Mouse (Mus musculus) liver, postnatal 0 days (tissue): ENCODE data around the gene Med31. TPM values are rescaled to one million over a fixed set of nuclear protein-coding genes. Genes with fewer than 3 reads are reported as not detected.
A peak's percentile ranks its signal among the peaks of the same experiment; 100 is the strongest.

Experiments used
- ATAC-seq: fragments of 200-750 bp; cut with Nextera tagmentation; 2 replicates; pipeline ENCODE4 v1.8.0; 2017; ENCODE audit warnings: mild to moderate bottlenecking, moderate library complexity
- DNase-seq: peaks from one replicate; pipeline ENCODE4 v3.0.0-alpha.2; 2016
- H3K27ac ChIP-seq: fragments of 300-500 bp; sonication (generic); 2 replicates; pipeline ENCODE4 v1.5.1; 2014; ENCODE audit warnings: antibody characterized with exemption, moderate library complexity, mild to moderate bottlenecking, low read depth
- H3K27me3 ChIP-seq: fragments of 300-500 bp; sonication (generic); 2 replicates; pipeline ENCODE4 v1.6.1; 2014; ENCODE audit warnings: low read length, control low read depth, mixed read lengths; ENCODE audit not compliant: insufficient read depth
- H3K36me3 ChIP-seq: fragments of 300-500 bp; sonication (generic); replicated peaks from 2 replicates; pipeline ENCODE4 v1.6.1; 2014; ENCODE audit warnings: mild to moderate bottlenecking, control low read depth, low read length, moderate library complexity, mixed read lengths; ENCODE audit not compliant: insufficient read depth
- H3K4me1 ChIP-seq: fragments of 300-500 bp; sonication (generic); 2 replicates; pipeline ENCODE4 v1.6.1; 2014; ENCODE audit warnings: antibody characterized with exemption, mild to moderate bottlenecking, control low read depth; ENCODE audit not compliant: insufficient read depth
- H3K4me2 ChIP-seq: fragments of 300-500 bp; sonication (generic); 2 replicates; pipeline ENCODE4 v1.6.1; 2014; ENCODE audit warnings: low read depth, mild to moderate bottlenecking, low read length, moderate library complexity, mixed read lengths
- H3K4me3 ChIP-seq: fragments of 300-500 bp; sonication (generic); 2 replicates; pipeline ENCODE4 v1.5.1; 2014; ENCODE audit warnings: low read depth, low read length
- H3K9ac ChIP-seq: fragments of 300-500 bp; sonication (generic); replicated peaks from 2 replicates; pipeline ENCODE4 v1.6.1; 2014; ENCODE audit warnings: mild to moderate bottlenecking, moderate library complexity
- H3K9me3 ChIP-seq: fragments of 300-500 bp; sonication (generic); 2 replicates; pipeline ENCODE4 v1.6.1; 2016; ENCODE audit warnings: mild to moderate bottlenecking, control low read depth, low read length, mixed read lengths
- CTCF ChIP-seq: sonication (generic); IDR thresholded peaks from 2 replicates; pipeline ENCODE4 v1.5.1; 2016; ENCODE audit warnings: antibody characterized with exemption, low read depth
- EP300 ChIP-seq: IDR thresholded peaks from 2 replicates; pipeline ENCODE4 v1.6.1; 2016; ENCODE audit warnings: antibody characterized with exemption, low read depth, mild to moderate bottlenecking
- WGBS: fragments of 180-500 bp; shearing (Covaris S2); extraction: QIAGEN DNeasy Blood & Tissue Kit; methylation state at CpG from one replicate; pipeline ENCODE4 v1.1.7; 2014; ENCODE audit not compliant: insufficient replicate concordance; 5-methylcytosine and 5-hydroxymethylcytosine counted together
- polyA plus RNA-seq: library from polyadenylated mRNA; unstranded; fragments of >200 nt; fragmentation: Nextera tagmentation; extraction: Ambion mirVana; gene quantifications from 2 replicates; pipeline ENCODE4 v1.2.1, GENCODE M21; 2015

Med31 gene
- polyA plus RNA-seq, 1 experiment from 2014 or later: 12.2 TPM

- DNase-seq (no peak), ATAC-seq (peak; percentile 13; the same call in 1 of the 2 replicates)
- 66% methylated on average over 4 of the region's 4 CpGs for WGBS
Observed at GRCm38 (mm10) chr11:72169871-72170270, 45.5 kb downstream of the Med31 start.

GRCm38 (mm10) chr11:72163198-72163597 lies 52.2 kb downstream of the Med31 start:
- no peaks in the 10 kb centered on the region for H3K9me3 ChIP-seq
- H3K27ac ChIP-seq: no peak overlapping the region
- H3K36me3 ChIP-seq: 0 out of 2 replicates have a peak, but pooled peaks cover 18% of the 10 kb centered on the region
- DNase-seq (no peak), ATAC-seq (no peak)
- H3K27me3 ChIP-seq: no peaks in the 10 kb centered on the region
- TF ChIP-seq EP300 (no peak), CTCF (no peak)
- H3K9ac ChIP-seq: no peak overlapping the region
- WGBS: 82% methylated on average over 2 of the region's 2 CpGs
- H3K4me1 ChIP-seq: no peaks in the 10 kb centered on the region
- H3K4me3 ChIP-seq: no peak overlapping the region
- no peak overlapping the region for H3K4me2 ChIP-seq

More at GRCm38 (mm10) chr11:72169871-72170270, 45.5 kb downstream of the Med31 start:
- Histone ChIP-seq H3K9ac (no peak overlapping the region), H3K36me3 (peaks cover 21% of the 10 kb centered on the region), H3K27ac (no peak overlapping the region), H3K4me1 (no peaks in the 10 kb centered on the region), H3K4me3 (no peak overlapping the region), H3K4me2 (no peak overlapping the region), H3K27me3 (no peaks in the 10 kb centered on the region), H3K9me3 (no peaks in the 10 kb centered on the region)
- TF ChIP-seq EP300 (no peak), CTCF (no peak)

Other genes with a start within 250 kb of the Med31 start
- gene Aipl1, start 178.1 kb downstream of the Med31 start, polyA plus RNA-seq: 0.05 and 0.11 TPM in 2 replicates
- gene Pimreg, start 173.6 kb downstream of the Med31 start, polyA plus RNA-seq: 7.0 and 7.4 TPM in 2 replicates
- 0.02 TPM in 1 of 2 replicates, not detected in the other for gene Pitpnm3, start 79.8 kb downstream of the Med31 start, polyA plus RNA-seq
- not detected in 2 replicates for gene Gm43951, start 8.8 kb downstream of the Med31 start, polyA plus RNA-seq
- 1.7 and 1.8 TPM in 2 replicates for gene 4933427D14Rik, start 8.1 kb downstream of the Med31 start, polyA plus RNA-seq
- 71.3 and 76.8 TPM in 2 replicates for gene Txndc17, start 8.0 kb downstream of the Med31 start, polyA plus RNA-seq
- gene Slc13a5, start 51.6 kb upstream of the Med31 start, polyA plus RNA-seq: not detected in 2 replicates
- 11.7 and 13.1 TPM in 2 replicates for gene Xaf1, start 86.0 kb upstream of the Med31 start, polyA plus RNA-seq
- not detected in 2 replicates for gene Fbxo39, start 98.9 kb upstream of the Med31 start, polyA plus RNA-seq
- gene Tekt1, start 146.8 kb upstream of the Med31 start, polyA plus RNA-seq: 0.07 TPM in 1 of 2 replicates, not detected in the other
- gene Smtnl2, start 196.1 kb upstream of the Med31 start, polyA plus RNA-seq: 3.5 and 4.0 TPM in 2 replicates
- 0.79 and 1.2 TPM in 2 replicates for gene Ggt6, start 219.9 kb upstream of the Med31 start, polyA plus RNA-seq
- gene Mybbp1a, start 225.8 kb upstream of the Med31 start, polyA plus RNA-seq: 40.2 and 44.5 TPM in 2 replicates